Mouse (Mus musculus) liver, embryonic 16.5 days (tissue): Measurements from ENCODE around the gene Mindy3. TPM values are rescaled to one million over a fixed set of nuclear protein-coding genes. Genes with fewer than 3 reads are reported as not detected.
A peak's percentile ranks its signal among the peaks of the same experiment; 100 is the strongest.

ENCODE experiments used
- ATAC-seq: fragments of 200-750 bp; cut with Nextera tagmentation; 2 replicates; pipeline ENCODE4 v1.8.0; 2017; ENCODE audit warnings: low read depth, mild to moderate bottlenecking, moderate number of reproducible peaks, moderate library complexity
- H3K27ac ChIP-seq: fragments of 300-500 bp; sonication (generic); 2 replicates; pipeline ENCODE4 v1.5.1; 2014; ENCODE audit warnings: mild to moderate bottlenecking, low read length
- H3K27me3 ChIP-seq: fragments of 300-500 bp; sonication (generic); 2 replicates; pipeline ENCODE4 v1.6.1; 2014; ENCODE audit warnings: low read depth, low read length, mixed read lengths; ENCODE audit not compliant: control insufficient read depth, insufficient read depth
- H3K36me3 ChIP-seq: fragments of 300-500 bp; sonication (generic); 2 replicates; pipeline ENCODE4 v1.6.1; 2014; ENCODE audit warnings: mild to moderate bottlenecking; ENCODE audit not compliant: control insufficient read depth, insufficient read depth
- H3K4me1 ChIP-seq: fragments of 300-500 bp; sonication (generic); 2 replicates; pipeline ENCODE4 v1.6.1; 2014; ENCODE audit warnings: low read depth, low read length, mixed read lengths; ENCODE audit not compliant: control insufficient read depth
- H3K4me2 ChIP-seq: fragments of 300-500 bp; sonication (generic); 2 replicates; pipeline ENCODE4 v1.6.1; 2014; ENCODE audit warnings: low read depth, low read length, mixed read lengths
- H3K4me3 ChIP-seq: fragments of 300-500 bp; sonication (generic); 2 replicates; pipeline ENCODE4 v1.5.1; 2014; ENCODE audit warnings: low read depth, mild to moderate bottlenecking, low read length
- H3K9ac ChIP-seq: fragments of 300-500 bp; sonication (generic); 2 replicates; pipeline ENCODE4 v1.6.1; 2014; ENCODE audit warnings: low read depth, low read length
- H3K9me3 ChIP-seq: fragments of 300-500 bp; sonication (generic); replicated peaks from 2 replicates; pipeline ENCODE4 v1.6.1; 2016; ENCODE audit warnings: low read length; ENCODE audit not compliant: control insufficient read depth
- WGBS: fragments of 180-500 bp; shearing (Covaris S2); extraction: QIAGEN DNeasy Blood & Tissue Kit; methylation state at CpG from one replicate; pipeline ENCODE4 v1.1.7; 2014; ENCODE audit not compliant: insufficient replicate concordance; 5-methylcytosine and 5-hydroxymethylcytosine counted together
- polyA plus RNA-seq: library from polyadenylated mRNA; unstranded; fragments of >200 nt; fragmentation: Nextera tagmentation; extraction: Ambion mirVana; gene quantifications from 2 replicates; pipeline ENCODE4 v1.2.1, GENCODE M21; 2015

Gene Mindy3
- polyA plus RNA-seq, 1 experiment from 2014 or later, result 10.8 TPM

DNA sequence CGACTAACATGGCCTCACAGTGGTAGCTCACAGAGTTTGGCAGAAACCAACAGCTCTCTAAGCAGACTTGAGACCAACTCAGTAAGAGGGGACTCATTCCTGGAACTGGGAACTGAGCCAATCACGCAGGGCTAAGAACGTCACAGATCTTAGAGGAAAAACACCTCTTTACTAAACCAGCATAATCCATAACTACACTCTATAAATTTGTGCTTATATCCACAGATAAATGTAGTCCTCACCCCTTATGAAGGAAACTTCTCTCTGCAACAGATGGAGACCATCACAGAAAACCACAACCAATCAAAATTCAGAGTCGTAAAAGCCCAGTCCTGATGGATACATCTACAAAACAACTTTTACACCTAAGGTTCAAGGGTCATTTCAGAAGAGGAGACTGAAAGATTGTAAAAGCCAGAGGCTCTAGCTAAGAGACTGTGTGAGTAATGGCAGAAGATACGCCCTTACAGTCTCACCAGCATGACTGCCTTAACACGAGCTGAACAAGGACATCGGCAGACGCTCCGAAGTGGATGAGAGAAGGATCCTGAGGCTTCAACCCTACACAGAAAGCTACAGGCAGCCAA is 114.1 kb downstream of the Mindy3 start:
- Histone ChIP-seq H3K4me1 (no peaks in the 10 kb centered on the region), H3K4me3 (no peak overlapping the region), H3K9me3 (no peaks in the 10 kb centered on the region), H3K9ac (no peak overlapping the region), H3K27ac (no peak overlapping the region), H3K4me2 (no peak overlapping the region), H3K36me3 (no peaks in the 10 kb centered on the region), H3K27me3 (peaks cover 24% of the 10 kb centered on the region)
- ATAC-seq, result no peak
- 66% methylated on average over 9 of the region's 9 CpGs for WGBS

DNA sequence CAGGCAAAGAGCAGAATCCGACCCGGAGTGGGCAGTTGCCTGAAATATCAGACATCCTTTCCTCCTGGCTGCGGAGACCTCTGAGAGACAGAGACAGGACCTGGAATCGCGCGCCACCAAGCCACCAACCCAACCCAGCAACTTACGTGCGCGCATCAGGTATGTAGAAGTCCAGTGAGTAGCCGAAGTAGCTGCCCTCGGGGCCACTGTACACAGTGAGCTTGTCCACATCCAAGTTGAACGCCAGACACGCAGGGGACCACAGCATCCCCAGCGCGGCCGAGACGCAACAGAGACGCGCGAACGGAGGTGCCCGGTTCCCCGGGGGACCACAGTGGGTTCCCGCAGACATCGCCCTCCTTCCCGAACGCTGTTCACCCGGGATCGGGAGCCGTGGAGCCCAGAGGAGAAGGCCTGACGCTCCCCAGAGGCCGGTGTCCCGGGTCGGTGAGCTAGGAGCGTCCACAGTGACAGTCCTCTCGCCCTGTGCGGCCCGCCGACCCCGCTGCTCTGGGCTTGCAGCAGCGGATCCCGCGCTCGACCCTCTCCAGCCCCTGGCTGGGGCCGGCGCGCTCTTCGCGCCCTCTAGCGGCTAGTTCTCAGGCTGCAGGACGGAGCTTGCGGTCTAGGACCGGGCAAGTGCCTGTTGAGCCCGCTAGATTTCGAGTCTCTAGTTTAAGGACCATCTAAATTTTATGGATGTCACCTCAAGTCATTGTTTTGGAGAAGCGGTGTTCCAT is 117.7 kb downstream of the Mindy3 start, which contains the start of gene Itga8:
Itga8 (minus strand) TSS at position 492 of the 740 bp plus-strand sequence.
- Histone ChIP-seq H3K9ac (peak within 1 kb of the TSS; percentile 47), H3K4me3 (peak within 1 kb of the TSS; percentile 62), H3K27me3 (peaks cover 24% of the 10 kb centered on the region), H3K9me3 (no peaks in the 10 kb centered on the region), H3K4me2 (peak within 1 kb of the TSS; percentile 71), H3K36me3 (no peaks in the 10 kb centered on the region), H3K27ac (no peak within 1 kb of the TSS), H3K4me1 (no peaks in the 10 kb centered on the region)
- WGBS, result 1% methylated on average over 55 of the region's 56 CpGs
- peak; percentile 78 for ATAC-seq

DNA sequence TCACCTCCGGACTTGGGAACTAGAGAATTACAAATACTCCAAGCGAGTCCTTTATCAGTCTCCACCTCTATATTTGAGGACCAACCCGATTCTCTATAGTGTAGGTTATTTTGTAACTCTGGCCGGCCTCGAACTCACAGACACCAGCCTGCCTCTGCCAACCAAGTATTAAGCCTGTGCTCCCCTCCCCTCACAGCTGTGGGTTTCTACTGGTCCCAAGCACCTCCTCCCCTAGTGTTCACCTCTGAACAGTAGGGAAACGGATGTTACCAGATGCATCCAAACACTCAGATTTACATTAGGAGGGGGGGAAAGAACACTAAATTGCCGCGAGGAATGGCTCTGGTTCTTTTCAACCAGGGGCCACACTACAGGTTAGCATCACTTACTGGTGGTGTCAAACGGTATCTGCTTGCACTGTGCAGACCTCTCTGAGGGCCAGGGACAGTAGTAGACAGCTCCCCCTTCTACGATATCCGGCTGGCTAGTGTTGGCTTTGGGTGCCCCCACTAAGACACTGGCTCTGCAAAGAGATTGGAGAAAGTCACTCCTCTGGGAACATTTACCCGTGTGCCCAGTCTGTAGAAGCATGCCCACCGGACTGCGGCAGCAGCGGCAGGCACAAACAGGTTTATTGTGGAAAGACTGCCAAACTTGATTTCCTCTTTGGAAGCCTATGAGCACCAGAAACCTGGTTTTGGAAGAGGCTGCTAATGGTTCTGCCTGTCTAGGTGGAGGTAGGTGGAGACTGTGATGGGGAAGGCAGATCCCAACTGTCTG is 118.6 kb downstream of the Mindy3 start:
- Histone ChIP-seq H3K36me3 (no peaks in the 10 kb centered on the region), H3K4me1 (no peaks in the 10 kb centered on the region), H3K9me3 (no peaks in the 10 kb centered on the region), H3K4me2 (peak overlapping the region; percentile 71), H3K27me3 (peaks cover 24% of the 10 kb centered on the region), H3K9ac (no peak overlapping the region), H3K4me3 (peak overlapping the region; percentile 62), H3K27ac (no peak overlapping the region)
- ATAC-seq, result no peak
- WGBS, result 59% methylated on average over 15 of the region's 15 CpGs

DNA sequence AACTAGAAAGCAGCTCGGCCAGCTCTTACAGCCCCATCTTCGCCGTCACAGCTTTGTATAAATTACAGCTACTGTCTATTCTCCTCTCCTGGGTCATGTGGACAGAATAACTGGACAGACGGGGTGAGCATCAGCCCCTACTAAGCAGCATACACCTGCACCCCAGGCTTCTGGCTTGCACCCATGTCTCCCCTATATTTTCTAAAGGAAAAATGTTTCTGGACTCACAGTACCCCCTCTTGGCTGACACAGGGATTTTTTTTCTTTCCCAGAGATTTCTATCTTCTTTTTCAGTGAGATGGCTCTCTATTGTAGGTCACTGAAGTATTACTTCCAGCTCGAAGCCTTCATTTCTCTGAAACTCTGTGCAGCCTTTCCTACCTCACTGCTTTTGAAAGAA is 122.0 kb downstream of the Mindy3 start:
- ATAC-seq, result no peak

More for the DNA sequence above, 122.0 kb downstream of the Mindy3 start:
- Histone ChIP-seq H3K9me3 (no peaks in the 10 kb centered on the region), H3K4me1 (no peaks in the 10 kb centered on the region), H3K27me3 (peaks cover 21% of the 10 kb centered on the region), H3K4me3 (no peak overlapping the region), H3K36me3 (no peaks in the 10 kb centered on the region), H3K27ac (no peak overlapping the region), H3K9ac (no peak overlapping the region), H3K4me2 (no peak overlapping the region)
- 62% methylated on average over 5 of the region's 5 CpGs for WGBS

Other genes with a start within 250 kb of the Mindy3 start
- 2.6 and 2.7 TPM in 2 replicates for gene Itga8, start 117.5 kb downstream of the Mindy3 start, polyA plus RNA-seq